Mouse (Mus musculus) thymus, adult 2 months (tissue): Measurements from ENCODE around the gene Hsph1.

ENCODE experiments used
- CTCF ChIP-seq: fragments of 200-500 bp; IDR thresholded peaks from 2 replicates; pipeline ENCODE4 v1.5.1; 2012; ENCODE audit warnings: mild to moderate bottlenecking, control low read depth, low read length, moderate library complexity, borderline replicate concordance; ENCODE audit not compliant: control insufficient read depth, poor library complexity, insufficient read depth; ENCODE audit errors: extremely low read depth
- POLR2A ChIP-seq: fragments of 200-500 bp; IDR thresholded peaks from 2 replicates; pipeline ENCODE4 v1.6.1; 2012; ENCODE audit warnings: mild to moderate bottlenecking, low read length, control low read depth, moderate library complexity; ENCODE audit not compliant: control insufficient read depth, poor library complexity, insufficient read depth; ENCODE audit errors: extremely low read depth

GRCm38 (mm10) chr5:149601996-149602395, 34.2 kb downstream of the Hsph1 start:
- no peak for TF ChIP-seq CTCF
- no peak for TF ChIP-seq POLR2A
